8 mouse cellular contexts compared by ENCODE assay signal in the genomic region with DNA sequence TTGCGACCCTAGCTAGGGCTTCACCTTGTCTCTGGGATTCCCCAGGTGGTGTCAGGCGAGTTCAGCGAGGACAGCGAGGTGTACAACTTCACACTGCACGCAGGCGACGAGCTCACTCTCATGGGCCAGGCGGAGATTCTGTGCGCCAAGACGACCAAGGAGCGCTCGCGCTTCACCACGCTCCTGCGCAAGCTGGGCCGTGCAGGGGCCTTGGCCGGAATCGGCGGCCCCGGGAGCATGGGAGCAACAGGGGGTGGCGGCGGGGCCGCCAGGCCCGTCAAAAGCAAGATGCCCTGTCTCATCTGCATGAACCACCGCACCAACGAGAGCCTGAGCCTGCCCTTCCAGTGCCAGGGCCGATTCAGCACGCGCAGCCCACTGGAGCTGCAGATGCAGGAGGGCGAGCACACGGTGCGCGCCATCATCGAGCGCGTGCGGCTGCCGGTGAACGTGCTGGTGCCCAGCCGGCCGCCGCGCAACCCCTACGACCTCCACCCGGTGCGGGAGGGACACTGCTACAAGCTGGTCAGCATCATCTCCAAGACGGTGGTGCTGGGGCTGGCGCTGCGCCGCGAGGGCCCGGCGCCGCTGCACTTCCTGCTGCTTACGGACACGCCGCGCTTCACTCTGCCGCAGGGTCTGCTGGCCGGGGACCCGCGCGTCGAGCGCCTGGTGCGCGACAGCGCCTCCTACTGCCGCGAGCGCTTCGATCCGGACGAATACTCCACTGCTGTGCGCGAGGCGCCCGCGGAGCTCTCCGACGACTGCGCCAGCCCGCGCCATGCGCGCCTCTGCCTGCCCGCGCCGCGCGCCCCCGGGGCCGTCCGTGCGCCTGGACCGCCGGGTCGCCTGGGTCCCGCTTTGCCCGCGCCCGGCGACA. TPM values are rescaled to one million over a fixed set of nuclear protein-coding genes. Genes with fewer than 3 reads are reported as not detected.
DNase-seq lines count a peak whose midpoint lies in the region; ATAC-seq lines count a peak whose summit lies in the region.

No protein-coding gene starts in this region.

- intact Hi-C loops in left cerebral cortex, postnatal 36 days (cut with DNase I): loop anchor here (10.0 kb wide), 1 partner anchor 289 kb away; no protein-coding TSS in a partner anchor

- peak overlapping the region; percentile 51 for H3K4me3 ChIP-seq in hindbrain, embryonic 15.5 days

- 0 out of 2 replicates have a peak, but pooled peaks cover 7% of the 10 kb centered on the region for H3K27me3 ChIP-seq in hindbrain, embryonic 15.5 days

- no peaks in the 10 kb centered on the region for H3K9me3 ChIP-seq in hindbrain, embryonic 15.5 days

- 1% methylated on average over 102 of the region's 103 CpGs for WGBS in hindbrain, embryonic 15.5 days

- peak; percentile 85 for ATAC-seq in hindbrain, embryonic 15.5 days (ENCODE audit: low FRiP score, low read depth)
- 0 out of 2 replicates have a peak, but pooled peaks have one; percentile 53 for ATAC-seq in megakaryocyte-erythroid progenitor cell, adult 5-6 weeks (replicated peaks; ENCODE audit: low FRiP score, low TSS enrichment, poor library complexity, severe bottlenecking)
- no peak for ATAC-seq in activated CD4-positive, CD25-positive, alpha-beta regulatory T cell, adult 4 months

- peak overlapping the region; percentile 49 for H3K9ac ChIP-seq in hindbrain, embryonic 15.5 days

- peaks cover 14% of the 10 kb centered on the region for H3K36me3 ChIP-seq in hindbrain, embryonic 15.5 days

- peak; percentile 82 for DNase-seq in adrenal gland, postnatal 10 days
- peak; percentile 64 to 78 for DNase-seq in cerebellum, postnatal 25 days
- DNase-seq in gastrocnemius, adult 18-20 months (ENCODE audit: low spot score): peak; percentile 38
- DNase-seq in left cerebral cortex, postnatal 36 days (ENCODE audit: low spot score in 2 of 2): peak; percentile 58 to 61
- peak; percentile 89 for DNase-seq in right cerebral cortex, postnatal 4 days

- H3K4me1 ChIP-seq in hindbrain, embryonic 15.5 days (replicated peaks): peaks cover 43% of the 10 kb centered on the region

- peak overlapping the region; percentile 56 for H3K27ac ChIP-seq in hindbrain, embryonic 15.5 days (replicated peaks)

- H3K4me2 ChIP-seq in hindbrain, embryonic 15.5 days: peak overlapping the region; percentile 72

RNA-seq across cellular contexts. Expression of a gene that starts 8.2 kb away (rescaled TPM):
- total RNA-seq in adrenal gland, postnatal 10 days (2021): not detected
- total RNA-seq in gastrocnemius, adult 18-20 months (2021): not detected
- polyA plus RNA-seq in hindbrain, embryonic 15.5 days (2015; fragmentation: Nextera tagmentation; extraction: Ambion mirVana): 3.2 and 5.3 TPM in 2 replicates
- 1 to 10 TPM; 3.1 to 3.3 TPM for total RNA-seq in left cerebral cortex, postnatal 36 days (2021)
- not detected in 2 replicates for total RNA-seq in megakaryocyte-erythroid progenitor cell, adult 5-6 weeks (2014; fragmentation: Nextera tagmentation)
- total RNA-seq in megakaryocyte-erythroid progenitor cell, adult 5-6 weeks (2017): not detected in 2 replicates
- polyA plus RNA-seq in activated CD4-positive, CD25-positive, alpha-beta regulatory T cell, adult 4 months (2017; shearing (Covaris generic)): not detected

RNA-seq across cellular contexts. Expression of a gene that starts 9.2 kb away (rescaled TPM):
- under 1 TPM; 0.12 to 0.30 TPM for total RNA-seq in adrenal gland, postnatal 10 days (2021)
- total RNA-seq in gastrocnemius, adult 18-20 months (2021): not detected
- polyA plus RNA-seq in hindbrain, embryonic 15.5 days (2015; fragmentation: Nextera tagmentation; extraction: Ambion mirVana): 11.5 and 13.7 TPM in 2 replicates
- 10 to 100 TPM; 12.0 to 13.0 TPM for total RNA-seq in left cerebral cortex, postnatal 36 days (2021)
- not detected in 2 replicates for total RNA-seq in megakaryocyte-erythroid progenitor cell, adult 5-6 weeks (2014; fragmentation: Nextera tagmentation)
- 0.47 TPM in 1 of 2 replicates, not detected in the other for total RNA-seq in megakaryocyte-erythroid progenitor cell, adult 5-6 weeks (2017)
- polyA plus RNA-seq in activated CD4-positive, CD25-positive, alpha-beta regulatory T cell, adult 4 months (2017; shearing (Covaris generic)): not detected

RNA-seq across cellular contexts. Expression of a gene that starts 40.7 kb away (rescaled TPM):
- total RNA-seq in adrenal gland, postnatal 10 days (2021): 10 to 100 TPM; 44.9 to 52.1 TPM
- total RNA-seq in gastrocnemius, adult 18-20 months (2021): 1 to 10 TPM in 1 of 2 experiments, under 1 TPM in 1; 0.39 to 2.2 TPM
- polyA plus RNA-seq in hindbrain, embryonic 15.5 days (2015; fragmentation: Nextera tagmentation; extraction: Ambion mirVana): 52.5 and 59.1 TPM in 2 replicates
- total RNA-seq in left cerebral cortex, postnatal 36 days (2021): 1 to 10 TPM; 4.3 to 5.2 TPM
- 86.1 and 88.4 TPM in 2 replicates for total RNA-seq in megakaryocyte-erythroid progenitor cell, adult 5-6 weeks (2014; fragmentation: Nextera tagmentation)
- total RNA-seq in megakaryocyte-erythroid progenitor cell, adult 5-6 weeks (2017): 124 and 172 TPM in 2 replicates
- 100 to 1,000 TPM; 112 to 171 TPM for polyA plus RNA-seq in activated CD4-positive, CD25-positive, alpha-beta regulatory T cell, adult 4 months (2017; shearing (Covaris generic))

RNA-seq across cellular contexts. Expression of a gene that starts 40.8 kb away (rescaled TPM):
- total RNA-seq in adrenal gland, postnatal 10 days (2021): 100 to 1,000 TPM; 921 to 997 TPM
- 100 to 1,000 TPM; 326 to 396 TPM for total RNA-seq in gastrocnemius, adult 18-20 months (2021)
- 68.9 and 75.8 TPM in 2 replicates for polyA plus RNA-seq in hindbrain, embryonic 15.5 days (2015; fragmentation: Nextera tagmentation; extraction: Ambion mirVana)
- 10 to 100 TPM; 63.4 to 66.5 TPM for total RNA-seq in left cerebral cortex, postnatal 36 days (2021)
- 116 and 125 TPM in 2 replicates for total RNA-seq in megakaryocyte-erythroid progenitor cell, adult 5-6 weeks (2014; fragmentation: Nextera tagmentation)
- 157 TPM in 2 replicates for total RNA-seq in megakaryocyte-erythroid progenitor cell, adult 5-6 weeks (2017)
- 10 to 100 TPM; 68.8 to 80.0 TPM for polyA plus RNA-seq in activated CD4-positive, CD25-positive, alpha-beta regulatory T cell, adult 4 months (2017; shearing (Covaris generic))

RNA-seq across cellular contexts. Expression of a gene that starts 40.9 kb away (rescaled TPM):
- total RNA-seq in adrenal gland, postnatal 10 days (2021): 1,000 to 10,000 TPM; 1,471 to 1,600 TPM
- total RNA-seq in gastrocnemius, adult 18-20 months (2021): 100 to 1,000 TPM; 403 to 518 TPM
- polyA plus RNA-seq in hindbrain, embryonic 15.5 days (2015; fragmentation: Nextera tagmentation; extraction: Ambion mirVana): 56.5 and 63.8 TPM in 2 replicates
- 10 to 100 TPM; 80.3 to 81.5 TPM for total RNA-seq in left cerebral cortex, postnatal 36 days (2021)
- 85.5 and 94.8 TPM in 2 replicates for total RNA-seq in megakaryocyte-erythroid progenitor cell, adult 5-6 weeks (2014; fragmentation: Nextera tagmentation)
- total RNA-seq in megakaryocyte-erythroid progenitor cell, adult 5-6 weeks (2017): 65.4 and 79.4 TPM in 2 replicates
- polyA plus RNA-seq in activated CD4-positive, CD25-positive, alpha-beta regulatory T cell, adult 4 months (2017; shearing (Covaris generic)): 100 to 1,000 TPM; 111 to 127 TPM

Comparison
In these comparisons a context has a peak if more than half of its experiments do, and no peak if none do; other contexts are left out.
1. DNase-seq: peak in every context shown above with its lines; median percentile 89 in right cerebral cortex, postnatal 4 days; 82 in adrenal gland, postnatal 10 days; 71 in cerebellum, postnatal 25 days; 60 in left cerebral cortex, postnatal 36 days; 38 in gastrocnemius, adult 18-20 months.
2. RNA of a gene that starts 8.2 kb away (total RNA-seq): 3.1 to 3.3 TPM in left cerebral cortex, postnatal 36 days; not detected in adrenal gland, postnatal 10 days, not detected in gastrocnemius, adult 18-20 months and not detected in megakaryocyte-erythroid progenitor cell, adult 5-6 weeks; every median in the first group is over 4 times any median in the second.
3. RNA of a gene that starts 9.2 kb away (total RNA-seq): 12.0 to 13.0 TPM in left cerebral cortex, postnatal 36 days; 0.47 TPM in megakaryocyte-erythroid progenitor cell, adult 5-6 weeks, 0.12 to 0.30 TPM in adrenal gland, postnatal 10 days and not detected in gastrocnemius, adult 18-20 months; every median in the first group is over 4 times any median in the second.
4. RNA of a gene that starts 40.7 kb away (total RNA-seq): 86.1 to 172 TPM in megakaryocyte-erythroid progenitor cell, adult 5-6 weeks and 44.9 to 52.1 TPM in adrenal gland, postnatal 10 days; 4.3 to 5.2 TPM in left cerebral cortex, postnatal 36 days and 0.39 to 2.2 TPM in gastrocnemius, adult 18-20 months; every median in the first group is over 4 times any median in the second.